Mouse (Mus musculus): Measurements from ENCODE around the gene Pdhb.

DNA sequence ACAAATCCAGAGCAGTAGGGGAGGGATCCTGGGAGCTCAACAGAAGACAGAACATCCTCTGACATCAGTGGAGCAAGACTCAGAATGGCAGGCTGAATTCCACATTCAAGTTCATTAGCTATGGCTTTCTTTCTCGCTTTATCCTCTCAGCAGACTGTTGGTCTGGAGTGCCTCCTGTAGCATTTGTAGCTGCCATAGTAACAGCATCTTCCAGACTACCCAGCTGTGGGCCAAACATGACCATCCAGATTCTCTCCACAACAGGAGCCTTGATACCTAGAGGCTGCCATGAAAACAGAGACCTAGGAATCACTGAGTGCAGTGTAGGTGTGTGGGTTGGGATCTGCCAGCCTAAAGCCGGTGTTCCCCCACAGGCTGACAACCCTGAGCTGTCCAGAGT lies 37.1 kb upstream of the Pdhb start:
- TF ChIP-seq POLR2A (IDR thresholded peaks at IDR 0.05; ENCODE audit: insufficient read depth, low read depth, low read length) (no peak), CTCF (IDR thresholded peaks at IDR 0.05; ENCODE audit: insufficient read depth, low read depth, low read length) (no peak)
